Mouse (Mus musculus): ENCODE measurements at regions not wholly inside any gene's neighbourhood (a gene's known extent, or its start where the extent isn't known, plus 50 kb on each side); places are given as distances from the start of the nearest gene placed in this dataset.

GRCm38 (mm10) chr4:137181252-137181651 lies 96.0 kb upstream of the Wnt4 start:
- TF ChIP-seq CTCF (IDR thresholded peaks at IDR 0.05; ENCODE audit: low read depth), result no peak
- no peak for TF ChIP-seq EP300 (IDR thresholded peaks at IDR 0.05; ENCODE audit: low read depth)
